Mouse (Mus musculus): ENCODE data around the gene Kalrn. TPM values are rescaled to one million over a fixed set of nuclear protein-coding genes. Genes with fewer than 3 reads are reported as not detected.
"Not testable (repeated sequence)": the region's sequence is repeated elsewhere in the genome, so short reads cannot be mapped to it uniquely, and the experiment has no call there.

Gene Kalrn
- polyA plus RNA-seq, 1 experiment from 2014 or later, result 39.2 TPM

GRCm38 (mm10) chr16:34094446-34095092 lies 478.8 kb downstream of the Kalrn start:
- H3K9ac ChIP-seq, result peak overlapping the region; percentile 29
- peak overlapping the region; percentile 72 for H3K27ac ChIP-seq
- peak overlapping the region; percentile 50 for H3K4me2 ChIP-seq
- 1% methylated on average over 16 of the region's 16 CpGs for WGBS
- H3K36me3 ChIP-seq (replicated peaks), result no peaks in the 10 kb centered on the region
- ATAC-seq (replicated peaks), result peak; percentile 79
- H3K27me3 ChIP-seq (replicated peaks), result 0 out of 2 replicates have a peak, but pooled peaks cover 5% of the 10 kb centered on the region
- H3K4me1 ChIP-seq, result peaks cover 33% of the 10 kb centered on the region
- no peaks in the 10 kb centered on the region for H3K9me3 ChIP-seq
- H3K4me3 ChIP-seq, result peak overlapping the region; percentile 32

GRCm38 (mm10) chr16:34093734-34094445 lies 479.4 kb downstream of the Kalrn start:
- 3% methylated on average over 14 of the region's 14 CpGs for WGBS
- H3K4me1 ChIP-seq, result peaks cover 33% of the 10 kb centered on the region
- peak; percentile 34 for ATAC-seq (replicated peaks)
- peak overlapping the region; percentile 72 for H3K27ac ChIP-seq
- H3K27me3 ChIP-seq (replicated peaks), result 0 out of 2 replicates have a peak, but pooled peaks cover 5% of the 10 kb centered on the region
- peak overlapping the region; percentile 50 for H3K4me2 ChIP-seq
- peak overlapping the region; percentile 32 for H3K4me3 ChIP-seq
- H3K9ac ChIP-seq, result peak overlapping the region; percentile 29
- H3K36me3 ChIP-seq (replicated peaks), result no peaks in the 10 kb centered on the region
- no peaks in the 10 kb centered on the region for H3K9me3 ChIP-seq

GRCm38 (mm10) chr16:34089528-34090095 lies 483.7 kb downstream of the Kalrn start:
- Histone ChIP-seq H3K9me3 (no peaks in the 10 kb centered on the region), H3K4me3 (no peak overlapping the region), H3K9ac (no peak overlapping the region), H3K27ac (0 out of 2 replicates have a peak overlapping the region, but pooled peaks have one; percentile 5), H3K4me1 (peaks cover 19% of the 10 kb centered on the region), H3K4me2 (no peak overlapping the region), H3K36me3 (replicated peaks) (no peaks in the 10 kb centered on the region), H3K27me3 (replicated peaks) (no peaks in the 10 kb centered on the region)
- WGBS, result 43% methylated on average over 8 of the region's 8 CpGs
- no peak for ATAC-seq (replicated peaks)

GRCm38 (mm10) chr16:34089022-34089421 lies 484.3 kb downstream of the Kalrn start:
- H3K36me3 ChIP-seq (replicated peaks), result no peaks in the 10 kb centered on the region
- peaks cover 13% of the 10 kb centered on the region for H3K4me1 ChIP-seq
- no peak overlapping the region for H3K4me2 ChIP-seq
- no peaks in the 10 kb centered on the region for H3K27me3 ChIP-seq (replicated peaks)
- 93% methylated on average over 3 of the region's 3 CpGs for WGBS
- ATAC-seq (replicated peaks), result no peak
- no peak overlapping the region for H3K9ac ChIP-seq
- no peaks in the 10 kb centered on the region for H3K9me3 ChIP-seq
- no peak overlapping the region for H3K27ac ChIP-seq
- H3K4me3 ChIP-seq, result no peak overlapping the region

GRCm38 (mm10) chr16:34088331-34088730 lies 485.0 kb downstream of the Kalrn start:
- Histone ChIP-seq H3K4me3 (no peak overlapping the region), H3K4me1 (peaks cover 6% of the 10 kb centered on the region), H3K36me3 (replicated peaks) (no peaks in the 10 kb centered on the region), H3K9ac (no peak overlapping the region), H3K27me3 (replicated peaks) (no peaks in the 10 kb centered on the region), H3K4me2 (no peak overlapping the region), H3K9me3 (no peaks in the 10 kb centered on the region), H3K27ac (no peak overlapping the region)
- 51% methylated on average over 4 of the region's 4 CpGs for WGBS
- ATAC-seq (replicated peaks), result no peak

GRCm38 (mm10) chr16:34084135-34084920 lies 489.0 kb downstream of the Kalrn start:
- Histone ChIP-seq H3K9ac (no peak overlapping the region), H3K27ac (no peak overlapping the region), H3K4me2 (no peak overlapping the region), H3K27me3 (replicated peaks) (no peaks in the 10 kb centered on the region), H3K4me3 (no peak overlapping the region), H3K36me3 (replicated peaks) (no peaks in the 10 kb centered on the region), H3K9me3 (no peaks in the 10 kb centered on the region), H3K4me1 (peaks cover 9% of the 10 kb centered on the region; the same call in 1 of the 2 replicates)
- WGBS, result 85% methylated on average over 10 of the region's 10 CpGs
- no peak for ATAC-seq (replicated peaks)

GRCm38 (mm10) chr16:34082494-34083469 lies 490.6 kb downstream of the Kalrn start:
- H3K4me3 ChIP-seq, result no peak overlapping the region
- no peak overlapping the region for H3K9ac ChIP-seq
- no peak overlapping the region for H3K4me2 ChIP-seq
- 0 out of 2 replicates have a peak, but pooled peaks have one; percentile 19 for ATAC-seq (replicated peaks)
- 97% methylated on average over 5 of the region's 5 CpGs for WGBS
- H3K4me1 ChIP-seq, result peaks cover 9% of the 10 kb centered on the region; the same call in 1 of the 2 replicates
- H3K27ac ChIP-seq, result no peak overlapping the region
- no peaks in the 10 kb centered on the region for H3K9me3 ChIP-seq
- no peaks in the 10 kb centered on the region for H3K36me3 ChIP-seq (replicated peaks)
- H3K27me3 ChIP-seq (replicated peaks), result no peaks in the 10 kb centered on the region

- Histone ChIP-seq H3K4me1 (peaks cover 9% of the 10 kb centered on the region; the same call in 1 of the 2 replicates), H3K9ac (no peak overlapping the region), H3K4me2 (no peak overlapping the region), H3K4me3 (no peak overlapping the region), H3K9me3 (no peaks in the 10 kb centered on the region), H3K27me3 (replicated peaks) (no peaks in the 10 kb centered on the region), H3K36me3 (replicated peaks) (no peaks in the 10 kb centered on the region), H3K27ac (no peak overlapping the region)
- ATAC-seq (replicated peaks), result peak; percentile 53; the same call in 1 of the 2 replicates
- WGBS, result 51% methylated on average over 19 of the region's 19 CpGs
Measured at GRCm38 (mm10) chr16:34081683-34082438, 491.5 kb downstream of the Kalrn start.

GRCm38 (mm10) chr16:34081314-34081682 lies 492.0 kb downstream of the Kalrn start:
- not testable (repeated sequence) for ATAC-seq (replicated peaks); H3K4me2 ChIP-seq; H3K27me3 ChIP-seq (replicated peaks)

GRCm38 (mm10) chr16:34080818-34081217 lies 492.5 kb downstream of the Kalrn start:
- Histone ChIP-seq H3K27ac (no peak overlapping the region), H3K9ac (no peak overlapping the region), H3K27me3 (replicated peaks) (no peaks in the 10 kb centered on the region), H3K36me3 (replicated peaks) (no peaks in the 10 kb centered on the region), H3K9me3 (no peaks in the 10 kb centered on the region), H3K4me1 (peaks cover 9% of the 10 kb centered on the region; the same call in 1 of the 2 replicates), H3K4me3 (no peak overlapping the region), H3K4me2 (no peak overlapping the region)
- 71% methylated on average over 6 of the region's 6 CpGs for WGBS
- ATAC-seq (replicated peaks), result no peak

More at GRCm38 (mm10) chr16:34081314-34081682, 492.0 kb downstream of the Kalrn start:
- not testable (repeated sequence) for H3K4me3 ChIP-seq; H3K4me1 ChIP-seq; H3K27ac ChIP-seq; H3K9ac ChIP-seq; H3K9me3 ChIP-seq; H3K36me3 ChIP-seq (replicated peaks)

All from midbrain, embryonic 15.5 days (tissue).